Mouse (Mus musculus) testis, adult 2 months (tissue): ENCODE measurements around the gene Wdr48.

Experiments
- CTCF ChIP-seq: fragments of 200-500 bp; IDR thresholded peaks from 2 replicates; pipeline ENCODE4 v1.5.1; 2012; ENCODE audit warnings: low read depth, mild to moderate bottlenecking, inconsistent platforms, low read length, moderate library complexity; ENCODE audit not compliant: control insufficient read depth, insufficient read depth, insufficient replicate concordance
- POLR2A ChIP-seq: fragments of 200-500 bp; IDR thresholded peaks from 2 replicates; pipeline ENCODE4 v1.6.1; 2012; ENCODE audit warnings: low read depth, mild to moderate bottlenecking, inconsistent platforms, low read length, moderate library complexity; ENCODE audit not compliant: control insufficient read depth

DNA sequence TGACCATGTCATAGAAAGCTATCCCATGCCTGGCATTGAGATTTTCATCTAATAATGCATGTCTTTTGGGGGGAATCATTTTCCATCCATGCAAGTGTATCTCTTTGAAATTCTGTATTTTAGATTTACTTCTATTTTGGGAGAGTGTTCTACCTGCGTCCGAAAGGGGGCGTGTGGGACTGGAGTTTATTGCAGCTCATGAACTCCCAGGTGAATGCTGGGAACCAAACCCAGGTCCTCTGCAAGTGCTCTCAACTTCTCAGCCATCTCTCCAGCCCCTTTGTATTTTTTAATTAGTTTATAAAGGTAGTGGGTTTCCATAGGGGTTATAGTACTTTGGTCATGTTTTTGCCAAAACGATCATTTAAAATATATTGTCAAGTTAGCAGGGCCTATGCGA is 797 bp upstream of the Wdr48 start:
- no peak for TF ChIP-seq CTCF
- TF ChIP-seq POLR2A = no peak
